In genomic region chr12:52637506-52638249, GRCm38 (mm10) we compare ENCODE assay signal across 8 mouse cellular contexts.
DNase-seq lines count a peak whose midpoint lies in the region; ATAC-seq and TF ChIP-seq lines count a peak whose summit lies in the region.

No protein-coding gene starts in this region.

- peak overlapping the region; percentile 57; the same call in 1 of the 2 replicates for H3K27ac ChIP-seq in midbrain, embryonic 10.5 days (replicated peaks)
- no peak overlapping the region for H3K27ac ChIP-seq in midbrain, embryonic 11.5 days (ENCODE audit: low read depth, low read length)
- no peak overlapping the region for H3K27ac ChIP-seq in forebrain, embryonic 16.5 days (ENCODE audit: low read length)
- peak overlapping the region; percentile 58; the same call in 1 of the 2 replicates for H3K27ac ChIP-seq in layer of hippocampus, adult 2 months
- H3K27ac ChIP-seq in lung, postnatal 0 days (ENCODE audit: low read length) = no peak overlapping the region

- H3K9ac ChIP-seq in midbrain, embryonic 11.5 days (ENCODE audit: low read length) = no peak overlapping the region
- H3K9ac ChIP-seq in forebrain, embryonic 16.5 days (replicated peaks; ENCODE audit: low read depth, low read length) = no peak overlapping the region
- no peak overlapping the region for H3K9ac ChIP-seq in lung, postnatal 0 days (replicated peaks; ENCODE audit: low read depth)

- ATAC-seq in midbrain, embryonic 11.5 days (ENCODE audit: low FRiP score) = no peak
- ATAC-seq in forebrain, embryonic 16.5 days = peak; percentile 50; the same call in 1 of the 2 replicates
- ATAC-seq in lung, postnatal 0 days = no peak

- peaks cover 20% of the 10 kb centered on the region for H3K4me1 ChIP-seq in midbrain, embryonic 10.5 days
- no peaks in the 10 kb centered on the region for H3K4me1 ChIP-seq in midbrain, embryonic 11.5 days (ENCODE audit: control insufficient read depth, insufficient read depth, low read length)
- H3K4me1 ChIP-seq in forebrain, embryonic 16.5 days (replicated peaks; ENCODE audit: control insufficient read depth, insufficient read depth, low read length) = no peaks in the 10 kb centered on the region
- no peaks in the 10 kb centered on the region for H3K4me1 ChIP-seq in lung, postnatal 0 days (ENCODE audit: insufficient read depth, low read depth, low read length)

- TF ChIP-seq EP300 in lung, postnatal 0 days (IDR thresholded peaks at IDR 0.05) = no peak

- H3K9me3 ChIP-seq in midbrain, embryonic 10.5 days (replicated peaks) = no peaks in the 10 kb centered on the region
- no peaks in the 10 kb centered on the region for H3K9me3 ChIP-seq in midbrain, embryonic 11.5 days (ENCODE audit: control insufficient read depth, low read length)
- no peaks in the 10 kb centered on the region for H3K9me3 ChIP-seq in forebrain, embryonic 16.5 days (ENCODE audit: control insufficient read depth, low read length)
- H3K9me3 ChIP-seq in lung, postnatal 0 days (ENCODE audit: low read length) = no peaks in the 10 kb centered on the region

- H3K4me2 ChIP-seq in midbrain, embryonic 11.5 days = no peak overlapping the region
- no peak overlapping the region for H3K4me2 ChIP-seq in forebrain, embryonic 16.5 days (ENCODE audit: low read length)
- H3K4me2 ChIP-seq in lung, postnatal 0 days (replicated peaks; ENCODE audit: low read depth, low read length) = no peak overlapping the region

- TF ChIP-seq CTCF in layer of hippocampus, adult 2 months (conservative IDR thresholded peaks at IDR 0.05) = peak; percentile 83
- peak; percentile 62 for TF ChIP-seq CTCF in lung, postnatal 0 days (IDR thresholded peaks at IDR 0.05)

- DNase-seq in midbrain, embryonic 10.5 days (ENCODE audit: low spot score) = peak; percentile 31
- DNase-seq in midbrain, embryonic 11.5 days (ENCODE audit: low spot score, missing footprints) = no peak
- peak; percentile 49 to 50 for DNase-seq in cerebellum, adult 18-20 months
- DNase-seq in heart, postnatal 4 days = peak; percentile 61
- peak; percentile 48 to 56 for DNase-seq in layer of hippocampus, adult 2 months (ENCODE audit: low spot score in 2 of 2)
- peak; percentile 74 for DNase-seq in lung, postnatal 0 days (ENCODE audit: low spot score)
- peak; percentile 44 for DNase-seq in right cerebral cortex, postnatal 25 days

- 67% methylated on average over 14 of the region's 14 CpGs for WGBS in midbrain, embryonic 10.5 days
- WGBS in midbrain, embryonic 11.5 days = 65% methylated on average over 14 of the region's 14 CpGs
- WGBS in forebrain, embryonic 16.5 days = 51% methylated on average over 14 of the region's 14 CpGs
- WGBS in lung, postnatal 0 days = 54% methylated on average over 14 of the region's 14 CpGs

- no peaks in the 10 kb centered on the region for H3K27me3 ChIP-seq in midbrain, embryonic 10.5 days (ENCODE audit: low read depth, poor library complexity, severe bottlenecking)
- H3K27me3 ChIP-seq in midbrain, embryonic 11.5 days (ENCODE audit: control insufficient read depth, insufficient read depth, low read length) = no peaks in the 10 kb centered on the region
- H3K27me3 ChIP-seq in forebrain, embryonic 16.5 days (replicated peaks; ENCODE audit: control insufficient read depth, insufficient read depth, low read length) = no peaks in the 10 kb centered on the region
- no peaks in the 10 kb centered on the region for H3K27me3 ChIP-seq in lung, postnatal 0 days (replicated peaks; ENCODE audit: insufficient read depth, low read length)

- no peaks in the 10 kb centered on the region for H3K36me3 ChIP-seq in midbrain, embryonic 10.5 days
- H3K36me3 ChIP-seq in midbrain, embryonic 11.5 days (ENCODE audit: control insufficient read depth, insufficient read depth, low read length) = no peaks in the 10 kb centered on the region
- H3K36me3 ChIP-seq in forebrain, embryonic 16.5 days (ENCODE audit: control insufficient read depth, insufficient read depth) = no peaks in the 10 kb centered on the region
- no peaks in the 10 kb centered on the region for H3K36me3 ChIP-seq in lung, postnatal 0 days (ENCODE audit: insufficient read depth, low read length)

- H3K4me3 ChIP-seq in midbrain, embryonic 10.5 days = no peak overlapping the region
- H3K4me3 ChIP-seq in midbrain, embryonic 11.5 days (ENCODE audit: low read depth, low read length) = no peak overlapping the region
- H3K4me3 ChIP-seq in forebrain, embryonic 16.5 days (replicated peaks; ENCODE audit: low read length) = no peak overlapping the region
- peak overlapping the region; percentile 51 for H3K4me3 ChIP-seq in layer of hippocampus, adult 2 months
- no peak overlapping the region for H3K4me3 ChIP-seq in lung, postnatal 0 days (ENCODE audit: low read depth, low read length)

Comparison
In these comparisons a context has a peak if more than half of its experiments do, and no peak if none do; other contexts are left out.
1. H3K27ac ChIP-seq: peak in midbrain, embryonic 10.5 days (single experiment) and layer of hippocampus, adult 2 months (single experiment); none in midbrain, embryonic 11.5 days (single experiment), forebrain, embryonic 16.5 days (single experiment) and lung, postnatal 0 days (single experiment).